Mouse (Mus musculus): ENCODE measurements around the gene Fbxl19.
"Not testable (repeated sequence)": the region's sequence is repeated elsewhere in the genome, so short reads cannot be mapped to it uniquely, and the experiment has no call there.

Gene Fbxl19

DNA sequence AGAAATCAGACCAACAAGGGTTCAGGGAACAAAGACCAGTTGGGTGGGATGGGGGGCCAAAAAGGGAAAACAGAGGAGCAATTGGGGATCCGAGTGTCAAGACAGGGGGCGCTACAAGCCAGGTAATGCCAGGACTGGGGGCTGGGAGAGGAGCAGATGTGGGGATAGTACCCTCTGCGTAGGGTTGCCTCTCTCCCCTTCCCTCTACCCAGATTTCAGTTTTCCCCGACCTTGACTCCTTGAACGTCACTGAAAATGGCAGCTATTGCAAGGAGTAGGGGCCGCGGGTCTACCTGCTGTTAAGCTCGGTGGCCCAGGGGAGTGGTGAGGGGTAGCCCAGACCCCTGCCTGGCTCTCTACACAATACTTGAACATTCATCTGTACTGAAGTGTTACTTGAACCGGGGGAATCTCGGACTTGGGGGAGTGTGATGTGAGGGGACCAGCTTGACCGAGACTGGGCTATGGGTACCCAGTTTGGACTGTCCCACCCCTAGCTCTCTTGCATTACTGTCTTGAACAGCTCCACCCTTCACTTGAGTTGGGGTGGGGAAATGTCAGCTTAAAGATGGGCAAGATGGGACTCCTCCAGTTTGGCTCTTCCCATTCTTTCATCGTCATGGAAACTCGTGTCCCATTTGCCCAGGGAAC is 24.1 kb downstream of the Fbxl19 start:
- peak; percentile 45 for DNase-seq (ENCODE audit: low read depth)

DNA sequence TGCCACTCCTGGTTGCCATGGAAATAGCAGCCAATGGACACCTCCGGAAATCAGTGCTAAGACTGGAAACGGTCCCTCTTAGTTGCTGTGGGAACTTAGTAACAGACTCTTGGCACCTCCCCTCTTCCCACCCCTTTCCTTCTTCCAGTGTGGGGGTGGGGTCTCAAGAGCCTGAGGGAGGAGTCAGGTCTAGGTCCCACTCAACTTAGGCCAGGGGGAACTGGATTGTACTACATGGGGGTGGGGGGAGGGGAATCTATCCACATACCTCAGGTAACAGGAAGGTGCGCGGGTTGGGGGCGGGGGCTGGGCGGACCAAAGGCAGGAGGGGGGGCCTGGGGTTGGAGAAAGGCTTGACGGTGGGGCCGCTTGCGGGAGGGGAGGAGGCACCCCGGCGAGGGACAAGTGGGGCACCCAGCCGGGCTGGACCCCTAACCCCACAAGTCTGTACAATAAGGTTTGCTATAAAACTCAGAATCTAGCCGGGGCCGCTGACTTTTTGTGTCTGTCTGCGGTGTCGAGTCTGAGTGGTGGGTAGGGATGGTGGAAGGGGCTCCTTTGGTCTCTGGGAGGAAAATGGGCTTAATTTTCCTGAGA is 24.8 kb downstream of the Fbxl19 start:
- peak; percentile 93 for DNase-seq (ENCODE audit: low read depth)

DNA sequence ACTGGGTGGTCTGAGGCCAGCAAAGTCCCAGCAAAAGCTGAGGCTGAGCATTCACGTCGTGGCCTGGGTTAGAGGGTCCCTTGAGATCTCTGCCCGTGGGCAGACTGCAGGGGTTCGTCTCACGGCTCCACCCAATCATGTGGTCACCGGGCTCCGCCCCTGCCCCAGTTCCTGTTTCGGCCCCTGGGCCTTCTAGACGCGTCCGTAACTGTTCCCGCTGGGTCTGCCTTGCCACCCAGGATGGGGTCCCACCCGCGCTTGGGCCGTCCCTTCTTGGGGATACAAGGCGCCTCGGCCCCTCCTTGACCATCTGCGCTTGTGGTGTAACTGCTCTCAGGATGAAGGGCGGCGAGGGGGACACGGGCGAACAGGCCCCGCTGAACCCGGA is 25.3 kb downstream of the Fbxl19 start, which contains the start of gene Orai3:
Gene Orai3, plus strand, starts transcription at position 165 of the 388 bp plus-strand sequence.
- DNase-seq (ENCODE audit: low read depth): peak; percentile 84

DNA sequence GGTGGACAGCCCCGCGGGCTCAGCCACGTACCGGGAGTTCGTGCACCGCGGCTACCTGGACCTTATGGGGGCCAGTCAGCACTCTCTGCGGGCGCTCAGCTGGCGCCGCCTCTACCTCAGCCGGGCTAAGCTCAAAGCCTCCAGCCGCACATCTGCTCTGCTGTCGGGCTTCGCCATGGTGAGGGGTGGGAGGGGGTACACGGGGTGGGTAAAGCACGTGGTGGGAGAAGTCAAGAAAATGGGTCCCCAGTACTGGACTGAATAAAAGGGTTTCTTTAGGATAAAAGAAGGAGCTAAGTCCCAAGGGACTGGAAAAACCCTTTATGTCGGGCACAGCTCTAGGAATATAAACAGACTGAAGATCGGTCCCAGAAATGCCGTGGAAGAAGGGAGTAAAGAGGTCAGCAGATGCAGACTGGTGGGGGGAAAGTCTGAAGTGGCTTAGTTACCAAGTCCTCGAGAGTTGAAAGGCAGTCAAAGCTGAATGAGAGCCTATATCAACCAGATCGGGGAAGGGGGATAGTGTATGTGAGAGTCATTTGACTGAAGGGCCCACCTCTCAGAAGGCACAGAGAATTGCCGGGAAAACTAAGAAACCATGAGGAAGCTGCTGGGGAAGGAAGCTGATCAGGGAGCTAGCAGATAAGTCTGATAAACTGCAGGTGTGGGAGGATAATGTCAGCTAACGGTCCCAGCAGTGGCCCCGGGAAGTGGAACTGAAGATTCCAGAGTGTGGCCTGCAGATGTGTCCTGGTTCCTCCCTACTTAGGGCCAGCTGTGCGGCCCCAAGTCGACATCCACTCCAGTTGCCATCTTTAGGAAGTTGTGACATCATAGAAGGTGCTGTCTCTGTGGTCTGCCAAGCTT is 25.9 kb downstream of the Fbxl19 start:
- peak; percentile 39 for DNase-seq (ENCODE audit: low read depth)

DNA sequence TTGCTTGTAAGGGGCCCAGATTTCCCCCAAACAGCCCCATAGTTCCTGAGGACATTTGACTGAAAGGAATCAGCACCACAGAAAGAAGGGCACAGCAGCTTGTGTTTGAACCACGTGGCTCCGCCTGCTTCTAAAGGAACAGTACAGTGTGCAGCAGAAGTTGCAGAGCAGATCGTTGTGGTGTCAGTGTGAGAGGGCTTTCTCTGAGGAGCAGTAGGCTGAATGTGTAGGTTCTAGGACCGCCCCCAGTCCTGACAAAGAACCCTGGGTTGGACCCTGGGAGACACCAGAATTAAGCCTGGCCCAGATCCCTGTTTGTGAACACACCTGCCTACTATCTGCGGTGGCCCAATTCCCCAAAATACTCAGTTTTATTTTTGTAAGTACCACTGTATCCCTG is 26.9 kb downstream of the Fbxl19 start:
- no peak for DNase-seq (ENCODE audit: low read depth)

DNA sequence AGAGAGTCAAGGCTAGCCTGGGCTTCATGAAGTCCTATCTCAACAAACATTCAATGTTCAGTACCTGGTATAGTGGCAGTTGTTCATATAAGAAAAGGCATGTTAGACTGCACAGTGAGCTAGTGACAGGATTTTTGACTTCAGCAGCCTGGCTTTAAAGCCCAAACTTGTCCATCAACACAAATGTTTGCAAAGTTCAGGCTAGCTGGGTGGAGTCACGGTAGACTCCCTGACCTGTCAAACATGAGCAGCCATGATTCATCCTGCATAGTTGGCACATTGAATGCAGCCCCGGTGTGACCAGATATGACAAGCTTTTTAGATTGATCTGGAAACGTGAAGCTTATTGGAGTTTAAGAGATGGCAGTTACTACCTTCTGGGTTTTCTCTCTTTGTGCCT is 27.7 kb downstream of the Fbxl19 start:
- no peak for DNase-seq (ENCODE audit: low read depth)

DNA sequence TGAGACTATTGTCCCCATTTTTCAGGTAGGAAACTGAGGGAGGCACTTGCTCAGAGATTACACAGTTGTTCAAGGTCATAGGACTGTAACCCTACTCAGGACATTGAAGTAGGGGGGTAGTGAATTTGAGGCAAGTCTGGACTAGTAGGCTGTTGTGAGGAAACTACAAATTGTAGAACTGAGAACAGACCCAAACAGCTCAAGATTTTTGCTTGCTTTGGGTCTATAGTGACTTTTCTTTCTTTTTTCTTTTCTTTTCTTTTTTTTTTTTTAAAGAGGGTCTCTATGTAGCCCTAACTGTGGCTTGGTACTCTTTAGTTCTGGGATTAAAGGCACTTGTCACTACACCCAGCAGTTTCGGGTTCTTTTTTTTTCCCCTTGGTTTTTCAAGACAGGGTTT is 28.2 kb downstream of the Fbxl19 start:
- DNase-seq (ENCODE audit: low read depth): no peak

DNA sequence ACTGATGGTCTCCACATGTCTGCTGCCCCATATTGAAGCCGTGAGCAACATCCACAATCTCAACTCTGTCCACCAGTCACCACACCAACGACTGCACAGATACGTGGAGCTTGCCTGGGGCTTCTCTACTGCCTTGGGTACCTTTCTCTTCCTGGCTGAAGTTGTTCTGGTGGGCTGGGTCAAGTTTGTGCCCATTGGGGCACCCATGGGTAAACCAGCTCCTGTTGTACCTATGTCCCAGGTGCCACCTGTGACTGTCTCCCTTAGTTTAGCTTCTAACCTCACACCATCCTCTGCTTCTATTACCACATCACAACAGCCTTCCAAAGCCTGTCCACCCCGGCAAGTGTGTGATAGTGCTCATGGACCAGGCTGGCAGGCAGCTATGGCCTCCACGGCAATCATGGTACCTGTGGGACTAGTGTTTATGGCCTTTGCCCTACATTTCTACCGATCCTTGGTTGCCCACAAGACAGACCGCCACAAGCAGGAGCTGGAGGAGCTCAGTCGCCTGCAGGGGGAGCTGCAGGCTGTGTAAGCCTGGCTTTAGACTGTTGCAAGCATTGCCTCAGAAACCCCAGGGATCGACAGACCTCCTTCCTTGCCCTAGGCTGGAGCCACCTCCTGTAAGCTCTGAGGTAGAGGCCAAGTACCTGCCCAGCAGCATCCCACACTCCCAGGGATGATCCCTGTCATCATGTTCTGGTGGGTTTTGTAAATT is 29.5 kb downstream of the Fbxl19 start:
- peak; percentile 88 for DNase-seq (ENCODE audit: low read depth)

DNA sequence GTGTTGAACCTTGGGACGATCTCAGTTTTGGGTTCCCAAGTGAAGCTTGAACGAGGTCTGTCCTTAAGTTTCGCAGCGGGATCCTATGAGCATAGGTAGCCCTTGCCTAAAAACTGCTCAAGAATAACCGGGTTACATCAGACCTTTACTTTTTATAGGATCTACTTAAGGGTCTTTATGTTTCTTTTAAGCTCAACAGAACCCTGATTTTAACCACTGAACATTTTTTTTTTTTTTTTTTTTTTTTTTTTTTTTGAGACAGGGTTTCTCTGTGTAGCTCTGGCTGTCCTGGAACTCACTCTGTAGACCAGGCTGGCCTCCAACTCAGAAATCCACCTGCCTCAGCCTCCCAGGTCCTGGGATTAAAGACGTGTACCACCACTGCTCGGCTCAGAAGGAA is 31.5 kb downstream of the Fbxl19 start:
- not testable (repeated sequence) for DNase-seq (ENCODE audit: low read depth)

DNA sequence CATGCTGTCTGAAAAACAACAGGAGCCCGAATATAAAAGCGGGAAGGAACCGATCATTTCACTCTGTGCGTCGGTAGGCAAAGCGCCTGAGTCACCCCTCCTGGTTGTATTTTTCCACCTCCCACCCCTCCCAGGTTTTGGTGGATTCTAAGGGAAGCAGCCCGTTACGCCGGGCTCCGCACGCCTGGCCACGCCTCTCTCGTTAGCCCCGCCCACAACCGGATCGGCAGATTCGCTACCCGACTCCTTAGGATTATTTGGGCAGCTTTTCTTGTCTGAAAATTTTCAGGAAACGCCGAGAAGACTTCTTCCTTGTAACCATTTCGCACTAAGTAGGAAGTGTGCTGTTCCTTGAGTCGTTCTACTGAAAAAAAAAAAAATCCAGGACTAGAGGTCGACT is 32.1 kb downstream of the Fbxl19 start, which contains the start of gene Setd1a:
Gene Setd1a, plus strand, starts transcription at position 245 of the 400 bp plus-strand sequence.
- peak; percentile 92 for DNase-seq (ENCODE audit: low read depth)

DNA sequence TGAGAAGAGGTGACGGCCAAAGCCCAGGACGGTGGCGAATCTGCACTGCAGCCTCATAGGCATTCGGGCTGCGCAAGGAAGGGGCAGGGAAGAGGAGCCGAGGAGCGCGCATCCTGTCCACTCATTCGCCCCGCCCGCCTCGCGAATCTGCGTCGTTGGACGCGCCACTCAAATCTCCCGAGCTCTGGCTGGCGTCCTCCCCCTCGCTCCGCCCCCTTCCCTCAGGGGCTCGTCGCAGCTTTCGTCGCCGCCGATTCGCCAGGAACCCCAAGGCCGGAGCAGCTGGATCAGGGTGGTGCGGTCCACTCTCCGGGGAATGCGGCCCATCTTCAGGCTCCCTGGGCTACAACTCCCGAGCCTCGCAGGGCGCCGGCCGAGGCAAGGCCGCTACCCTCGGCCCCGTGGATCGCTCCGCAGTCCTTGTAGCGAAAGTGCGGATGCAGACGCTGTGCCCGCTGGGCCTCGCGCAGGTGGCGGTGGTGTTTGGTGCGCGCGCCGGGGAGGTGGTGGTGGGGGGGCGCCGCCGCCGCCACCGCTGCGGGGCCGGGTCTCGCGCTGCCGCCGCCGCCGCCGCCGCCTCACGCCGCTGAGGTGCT is 32.6 kb downstream of the Fbxl19 start:
- DNase-seq (ENCODE audit: low read depth): peak; percentile 99

DNA sequence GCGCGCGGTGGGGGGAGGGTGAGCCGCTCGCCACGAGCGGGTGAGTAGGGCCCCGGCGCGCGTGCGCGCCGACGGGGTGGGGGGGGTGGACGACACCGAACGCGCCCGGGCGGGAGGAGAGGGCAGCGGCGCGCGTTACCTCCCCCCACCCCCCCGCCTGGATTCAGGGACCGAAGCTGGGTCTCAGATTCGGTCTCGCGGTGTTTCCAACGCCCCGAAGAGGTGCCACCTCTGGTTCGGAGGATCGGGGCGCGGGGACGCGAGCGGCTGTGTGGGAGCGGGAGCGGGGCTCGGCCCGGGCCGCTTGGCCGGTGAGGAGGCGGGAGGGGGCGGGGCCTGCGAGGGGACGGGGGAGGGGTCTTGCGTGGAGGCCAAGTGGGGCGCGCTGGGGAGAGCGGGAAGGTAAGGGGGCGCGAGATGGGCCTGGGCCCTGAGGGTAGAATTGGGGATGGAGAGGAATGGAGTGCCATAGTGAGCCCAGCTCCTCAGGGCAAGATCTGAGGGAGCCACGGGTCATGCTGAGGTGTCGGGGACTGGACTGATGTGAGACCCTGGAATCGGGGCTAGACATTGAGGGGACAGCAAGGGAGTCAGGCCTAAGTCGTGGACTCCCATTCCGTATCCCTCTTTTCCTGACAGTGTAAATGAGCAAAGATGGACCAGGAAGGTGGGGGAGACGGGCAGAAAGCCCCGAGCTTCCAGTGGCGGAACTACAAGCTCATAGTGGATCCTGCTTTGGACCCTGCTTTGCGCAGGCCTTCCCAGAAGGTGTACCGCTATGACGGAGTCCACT is 33.3 kb downstream of the Fbxl19 start:
- peak; percentile 76 for DNase-seq (ENCODE audit: low read depth)

DNA sequence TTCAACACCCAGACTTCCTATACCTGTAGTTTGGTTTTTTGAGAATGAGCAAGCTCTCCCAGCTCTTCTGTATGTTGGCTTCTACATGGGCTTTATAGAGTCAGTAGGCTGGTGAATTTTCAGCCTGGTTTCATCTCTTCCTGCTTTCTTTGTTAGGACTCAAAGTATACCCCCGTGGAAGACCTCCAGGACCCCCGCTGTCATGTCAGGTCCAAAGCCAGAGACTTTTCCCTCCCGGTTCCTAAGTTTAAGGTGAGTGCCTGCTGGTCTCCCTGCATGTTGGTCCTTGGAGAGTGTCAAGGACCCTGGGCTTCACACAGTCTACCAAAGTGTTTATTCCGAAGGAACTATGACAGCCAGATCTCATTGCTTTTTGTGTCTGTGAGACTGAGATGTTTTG is 34.0 kb downstream of the Fbxl19 start:
- DNase-seq (ENCODE audit: low read depth): no peak

DNA sequence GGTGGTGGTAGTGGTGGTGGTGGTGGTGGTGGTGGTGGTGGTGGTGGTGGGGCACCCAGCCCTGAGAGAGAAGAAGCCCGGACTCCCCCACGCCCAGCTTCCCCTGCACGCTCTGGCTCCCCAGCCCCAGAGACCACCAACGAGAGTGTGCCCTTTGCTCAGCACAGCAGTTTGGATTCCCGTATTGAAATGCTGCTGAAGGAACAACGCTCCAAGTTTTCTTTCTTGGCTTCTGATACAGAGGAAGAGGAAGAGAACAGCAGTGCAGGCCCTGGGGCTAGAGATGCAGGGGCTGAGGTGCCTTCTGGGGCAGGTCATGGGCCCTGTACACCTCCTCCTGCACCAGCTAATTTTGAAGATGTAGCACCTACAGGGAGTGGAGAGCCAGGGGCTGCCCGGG is 41.0 kb downstream of the Fbxl19 start, which contains the start of gene Gm49388:
Gene Gm49388, plus strand, starts transcription at position 301 of the 400 bp plus-strand sequence.
- DNase-seq (ENCODE audit: low read depth): no peak

DNA sequence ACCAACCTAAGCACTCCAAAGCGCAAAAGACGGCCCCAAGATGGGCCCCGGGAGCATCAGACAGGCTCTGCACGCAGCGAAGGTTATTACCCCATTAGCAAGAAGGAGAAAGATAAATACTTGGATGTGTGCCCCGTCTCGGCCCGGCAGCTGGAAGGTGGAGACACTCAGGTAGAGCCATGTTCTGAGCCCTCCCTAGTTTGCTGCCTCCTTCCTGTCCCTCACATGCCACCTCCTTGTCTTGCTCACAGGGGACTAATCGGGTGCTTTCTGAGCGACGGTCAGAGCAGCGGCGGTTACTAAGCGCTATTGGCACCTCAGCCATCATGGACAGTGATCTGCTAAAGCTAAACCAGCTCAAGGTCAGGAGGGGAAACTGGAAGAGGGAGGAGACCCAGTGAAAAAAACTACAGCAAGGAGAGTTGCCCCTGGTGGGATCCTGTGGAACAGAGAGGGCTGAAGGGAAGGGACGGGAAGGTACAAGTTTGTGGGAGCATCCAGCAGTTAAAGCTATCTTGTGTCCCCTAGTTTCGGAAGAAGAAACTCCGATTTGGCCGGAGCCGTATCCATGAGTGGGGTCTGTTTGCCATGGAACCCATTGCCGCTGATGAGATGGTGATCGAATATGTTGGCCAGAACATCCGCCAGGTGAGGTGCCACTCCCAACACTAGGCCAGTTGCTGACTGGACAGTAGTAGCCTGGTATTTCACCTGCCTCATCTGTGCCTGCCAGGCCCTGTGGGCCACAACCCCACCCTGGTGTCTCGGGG is 52.9 kb downstream of the Fbxl19 start:
- DNase-seq (ENCODE audit: low read depth): no peak

DNA sequence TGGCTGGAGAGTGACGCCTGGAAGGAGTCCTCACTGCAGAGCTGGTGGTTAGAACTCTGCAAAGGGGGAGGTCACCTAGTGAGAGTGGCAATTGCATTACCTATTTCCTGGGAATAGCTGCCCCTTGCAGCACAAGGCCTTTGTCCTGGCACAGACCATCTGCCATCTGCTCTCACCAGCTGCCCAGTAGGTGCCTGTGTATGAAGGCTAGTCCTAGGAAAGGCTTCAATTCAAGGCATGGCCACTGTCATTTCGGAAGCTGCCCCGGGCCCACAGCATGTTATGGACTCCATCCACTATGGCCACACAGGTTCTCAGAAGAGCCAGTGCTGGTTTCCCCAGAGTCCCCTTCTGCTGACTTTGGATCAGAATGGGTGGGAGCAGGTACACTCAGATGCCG is 54.2 kb downstream of the Fbxl19 start:
- DNase-seq (ENCODE audit: low read depth): no peak

DNA sequence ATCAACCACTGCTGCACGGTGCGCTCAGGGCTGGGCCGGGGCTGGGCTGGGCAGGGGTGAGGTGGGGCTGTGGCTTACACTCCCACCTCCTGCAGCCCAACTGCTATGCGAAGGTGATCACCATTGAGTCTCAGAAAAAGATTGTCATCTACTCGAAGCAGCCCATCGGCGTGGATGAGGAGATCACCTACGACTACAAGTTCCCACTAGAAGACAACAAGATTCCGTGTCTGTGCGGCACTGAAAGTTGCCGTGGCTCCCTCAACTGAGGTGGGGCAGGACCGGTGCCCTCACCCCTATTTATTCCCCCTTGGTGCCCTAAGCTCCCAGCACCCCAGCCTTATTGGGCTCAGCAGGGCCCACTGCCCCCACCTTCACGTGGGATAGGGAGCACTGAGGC is 54.9 kb downstream of the Fbxl19 start:
- no peak for DNase-seq (ENCODE audit: low read depth)

DNA sequence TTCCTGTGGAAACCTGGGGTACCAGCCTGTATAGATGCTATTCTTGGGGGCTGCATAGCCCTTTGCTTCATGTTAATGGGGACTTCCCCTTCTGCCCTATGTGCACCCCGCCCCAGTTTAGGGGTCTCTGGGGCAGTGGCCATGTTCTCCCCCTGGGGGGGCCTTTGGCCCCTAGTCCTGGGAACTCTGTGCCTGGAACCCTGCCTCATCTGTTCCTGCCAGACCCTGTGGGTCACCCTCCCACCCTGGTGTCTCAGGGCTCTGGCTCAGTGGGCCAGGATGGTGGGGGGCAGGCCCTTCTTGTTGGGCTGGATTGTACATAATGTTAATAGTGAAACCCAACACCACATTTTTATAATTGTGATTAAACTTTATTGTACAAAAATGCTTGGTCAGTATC is 55.4 kb downstream of the Fbxl19 start:
- DNase-seq (ENCODE audit: low read depth): no peak

DNA sequence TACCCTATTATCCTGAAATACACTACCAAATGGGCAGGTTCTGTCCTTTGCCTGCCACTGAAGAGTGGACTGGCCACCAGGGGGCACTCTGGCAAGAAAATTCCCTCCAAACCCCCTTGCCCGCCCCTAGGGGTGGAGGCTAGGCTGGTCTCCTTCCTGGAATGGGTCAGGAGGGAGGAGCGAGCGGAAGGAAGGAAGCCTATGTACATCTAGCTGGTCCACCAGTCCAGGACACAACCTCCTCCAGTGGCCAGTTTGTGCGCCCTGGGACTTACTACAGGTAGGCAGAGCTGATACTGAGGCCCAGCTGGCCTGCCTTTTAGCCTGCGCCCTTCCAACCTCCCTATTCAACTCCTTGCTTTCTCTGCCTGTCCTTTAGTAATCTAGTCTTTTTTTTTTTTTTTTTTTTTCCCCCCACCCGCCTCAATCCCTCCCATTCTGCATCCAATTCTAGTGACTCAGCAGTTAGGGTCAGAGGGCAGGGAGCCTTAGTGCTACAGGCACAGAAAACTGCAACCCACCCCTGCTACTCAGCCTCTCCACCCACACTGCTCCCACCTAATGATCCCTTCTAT is 56.2 kb downstream of the Fbxl19 start, which contains the start of gene Hsd3b7:
Gene Hsd3b7, plus strand, starts transcription at position 170 of the 575 bp plus-strand sequence.
- DNase-seq (ENCODE audit: low read depth): peak; percentile 88

All from induced T-regulatory cell, adult 2 months (primary cell).